Mouse (Mus musculus): ENCODE data around the gene Zbtb16. TPM values are rescaled to one million over a fixed set of nuclear protein-coding genes. Genes with fewer than 3 reads are reported as not detected.

The Zbtb16 gene
- polyA plus RNA-seq, 1 experiment from 2014 or later: 1.9 TPM

DNA sequence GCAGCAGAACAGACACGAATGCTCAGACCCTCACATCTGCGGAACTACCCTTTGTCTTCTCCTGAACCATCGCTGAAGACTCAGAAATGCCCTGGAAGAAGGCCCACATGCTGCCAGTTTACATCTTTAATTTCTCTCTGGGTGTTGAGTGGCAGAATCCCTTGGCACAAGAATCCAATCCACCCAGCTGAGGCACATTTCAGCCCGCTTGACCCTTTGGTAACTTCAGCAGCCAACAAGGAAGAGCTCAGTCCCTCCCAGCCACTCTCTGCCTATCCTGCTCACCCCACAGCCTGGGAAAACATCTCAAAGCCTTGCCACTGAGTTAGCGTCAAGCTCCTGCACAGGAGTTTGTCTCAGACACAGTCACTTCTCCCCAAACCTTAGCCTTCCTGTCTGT lies 162.2 kb downstream of the Zbtb16 start:
- Histone ChIP-seq H3K4me3 (ENCODE audit: low read length) (no peak overlapping the region), H3K4me1 (ENCODE audit: control insufficient read depth, insufficient read depth, low read length) (peaks cover 14% of the 10 kb centered on the region), H3K4me2 (ENCODE audit: low read depth, low read length) (no peak overlapping the region), H3K27me3 (replicated peaks; ENCODE audit: control insufficient read depth, insufficient read depth, low read length) (no peaks in the 10 kb centered on the region), H3K9me3 (ENCODE audit: control insufficient read depth, low read length) (no peaks in the 10 kb centered on the region), H3K9ac (ENCODE audit: low read depth, low read length) (peak overlapping the region; percentile 6; the same call in 1 of the 2 replicates), H3K36me3 (ENCODE audit: control insufficient read depth, insufficient read depth, low read length) (no peaks in the 10 kb centered on the region), H3K27ac (ENCODE audit: low read length) (0 out of 2 replicates have a peak overlapping the region, but pooled peaks have one; percentile 19)
- WGBS: 62% methylated on average over 5 of the region's 5 CpGs
- no peak for ATAC-seq

GRCm38 (mm10) chr9:48673213-48673612 lies 162.8 kb downstream of the Zbtb16 start:
- Histone ChIP-seq H3K4me3 (ENCODE audit: low read length) (no peak overlapping the region), H3K36me3 (ENCODE audit: control insufficient read depth, insufficient read depth, low read length) (no peaks in the 10 kb centered on the region), H3K27ac (ENCODE audit: low read length) (no peak overlapping the region), H3K27me3 (replicated peaks; ENCODE audit: control insufficient read depth, insufficient read depth, low read length) (no peaks in the 10 kb centered on the region), H3K4me1 (ENCODE audit: control insufficient read depth, insufficient read depth, low read length) (peaks cover 13% of the 10 kb centered on the region), H3K9ac (ENCODE audit: low read depth, low read length) (no peak overlapping the region), H3K4me2 (ENCODE audit: low read depth, low read length) (no peak overlapping the region), H3K9me3 (ENCODE audit: control insufficient read depth, low read length) (no peaks in the 10 kb centered on the region)
- WGBS: 71% methylated on average over 6 of the region's 6 CpGs
- no peak for ATAC-seq

- no peaks in the 10 kb centered on the region for H3K9me3 ChIP-seq (ENCODE audit: control insufficient read depth, low read length)
- ATAC-seq: no peak
- peaks cover 13% of the 10 kb centered on the region for H3K4me1 ChIP-seq (ENCODE audit: control insufficient read depth, insufficient read depth, low read length)
- no peak overlapping the region for H3K4me3 ChIP-seq (ENCODE audit: low read length)
- H3K36me3 ChIP-seq (ENCODE audit: control insufficient read depth, insufficient read depth, low read length): no peaks in the 10 kb centered on the region
- no peak overlapping the region for H3K4me2 ChIP-seq (ENCODE audit: low read depth, low read length)
- H3K27me3 ChIP-seq (replicated peaks; ENCODE audit: control insufficient read depth, insufficient read depth, low read length): no peaks in the 10 kb centered on the region
- no peak overlapping the region for H3K9ac ChIP-seq (ENCODE audit: low read depth, low read length)
- no peak overlapping the region for H3K27ac ChIP-seq (ENCODE audit: low read length)
Measured at GRCm38 (mm10) chr9:48671841-48672240, 164.2 kb downstream of the Zbtb16 start.

- no peak for ATAC-seq
- 84% methylated on average over 13 of the region's 13 CpGs for WGBS
- no peaks in the 10 kb centered on the region for H3K9me3 ChIP-seq (ENCODE audit: control insufficient read depth, low read length)
- H3K4me3 ChIP-seq (ENCODE audit: low read length): no peak overlapping the region
- H3K9ac ChIP-seq (ENCODE audit: low read depth, low read length): no peak overlapping the region
- no peaks in the 10 kb centered on the region for H3K36me3 ChIP-seq (ENCODE audit: control insufficient read depth, insufficient read depth, low read length)
- H3K4me1 ChIP-seq (ENCODE audit: control insufficient read depth, insufficient read depth, low read length): peaks cover 11% of the 10 kb centered on the region
- H3K4me2 ChIP-seq (ENCODE audit: low read depth, low read length): no peak overlapping the region
- H3K27me3 ChIP-seq (replicated peaks; ENCODE audit: control insufficient read depth, insufficient read depth, low read length): no peaks in the 10 kb centered on the region
- no peak overlapping the region for H3K27ac ChIP-seq (ENCODE audit: low read length)
Measured at GRCm38 (mm10) chr9:48670156-48670555, 165.9 kb downstream of the Zbtb16 start.

DNA sequence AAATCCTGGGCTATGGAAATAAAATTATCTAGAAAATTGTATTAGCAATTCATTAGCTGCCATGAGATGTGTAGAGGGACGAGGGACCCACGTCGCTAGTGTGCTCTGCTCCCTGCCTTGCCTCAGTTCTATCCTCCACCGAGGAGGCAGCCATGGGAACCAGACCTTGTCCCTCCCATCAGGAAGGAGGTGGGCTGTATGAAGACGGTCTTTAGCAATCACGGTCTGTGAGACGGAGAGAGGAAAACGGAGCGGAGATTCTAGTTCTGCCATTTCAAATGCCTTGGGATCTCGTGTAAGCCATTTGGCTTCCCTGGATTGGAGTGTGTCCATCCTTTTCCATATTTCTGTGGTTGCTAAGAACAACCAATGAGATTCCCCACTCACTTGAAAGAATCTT lies 166.3 kb downstream of the Zbtb16 start:
- Histone ChIP-seq H3K36me3 (ENCODE audit: control insufficient read depth, insufficient read depth, low read length) (no peaks in the 10 kb centered on the region), H3K9ac (ENCODE audit: low read depth, low read length) (no peak overlapping the region), H3K4me3 (ENCODE audit: low read length) (no peak overlapping the region), H3K4me1 (ENCODE audit: control insufficient read depth, insufficient read depth, low read length) (peaks cover 7% of the 10 kb centered on the region), H3K27ac (ENCODE audit: low read length) (no peak overlapping the region), H3K9me3 (ENCODE audit: control insufficient read depth, low read length) (no peaks in the 10 kb centered on the region), H3K4me2 (ENCODE audit: low read depth, low read length) (no peak overlapping the region), H3K27me3 (replicated peaks; ENCODE audit: control insufficient read depth, insufficient read depth, low read length) (no peaks in the 10 kb centered on the region)
- 75% methylated on average over 10 of the region's 10 CpGs for WGBS
- ATAC-seq: no peak

DNA sequence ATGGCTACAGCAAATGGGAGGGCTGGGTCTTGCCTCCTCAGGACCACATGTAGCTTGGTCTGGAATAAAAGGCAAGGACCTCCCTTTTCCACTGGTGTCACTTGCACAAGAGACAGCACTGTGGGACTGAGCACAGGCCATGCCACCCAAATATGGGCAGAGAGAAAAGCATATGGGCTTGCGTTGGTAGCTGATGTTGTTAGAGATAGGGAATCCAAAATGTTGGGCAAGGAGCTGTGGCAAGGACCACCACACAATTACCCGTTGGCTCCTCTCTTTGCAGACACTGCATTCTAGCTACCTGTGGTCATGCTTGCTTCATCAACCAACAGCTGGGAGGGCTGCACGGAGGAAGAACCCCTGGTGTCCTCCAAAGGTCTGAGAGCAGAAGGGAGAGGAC lies 169.3 kb downstream of the Zbtb16 start:
- no peaks in the 10 kb centered on the region for H3K27me3 ChIP-seq (replicated peaks; ENCODE audit: control insufficient read depth, insufficient read depth, low read length)
- H3K4me1 ChIP-seq (ENCODE audit: control insufficient read depth, insufficient read depth, low read length): peaks cover 8% of the 10 kb centered on the region
- no peaks in the 10 kb centered on the region for H3K9me3 ChIP-seq (ENCODE audit: control insufficient read depth, low read length)
- no peak overlapping the region for H3K4me3 ChIP-seq (ENCODE audit: low read length)
- no peak overlapping the region for H3K9ac ChIP-seq (ENCODE audit: low read depth, low read length)
- no peaks in the 10 kb centered on the region for H3K36me3 ChIP-seq (ENCODE audit: control insufficient read depth, insufficient read depth, low read length)
- H3K4me2 ChIP-seq (ENCODE audit: low read depth, low read length): no peak overlapping the region
- no peak for ATAC-seq
- 80% methylated on average over 3 of the region's 3 CpGs for WGBS
- H3K27ac ChIP-seq (ENCODE audit: low read length): no peak overlapping the region

DNA sequence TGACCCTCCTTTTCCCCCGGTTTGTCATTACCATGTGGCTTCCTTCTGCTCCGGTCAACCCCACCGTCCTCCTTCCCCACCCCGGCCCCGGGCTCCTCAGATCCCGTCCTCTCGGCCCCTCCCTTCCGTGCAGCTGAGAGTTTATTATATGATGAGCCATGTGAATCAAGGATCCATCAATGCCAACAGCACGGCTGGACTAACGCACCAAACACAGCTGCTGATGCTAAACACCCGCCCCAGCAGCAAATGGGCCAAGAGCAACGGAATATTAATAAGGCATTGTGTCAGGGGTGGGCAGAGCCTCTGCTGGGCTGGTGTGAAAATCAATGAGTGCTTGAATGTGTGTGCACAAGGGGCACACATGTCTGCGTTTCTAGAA lies 173.0 kb downstream of the Zbtb16 start:
- Histone ChIP-seq H3K4me3 (ENCODE audit: low read length) (no peak overlapping the region), H3K27ac (ENCODE audit: low read length) (no peak overlapping the region), H3K4me1 (ENCODE audit: control insufficient read depth, insufficient read depth, low read length) (peaks cover 8% of the 10 kb centered on the region), H3K4me2 (ENCODE audit: low read depth, low read length) (no peak overlapping the region), H3K36me3 (ENCODE audit: control insufficient read depth, insufficient read depth, low read length) (no peaks in the 10 kb centered on the region), H3K9me3 (ENCODE audit: control insufficient read depth, low read length) (peaks cover 5% of the 10 kb centered on the region; the same call in 1 of the 2 replicates), H3K27me3 (replicated peaks; ENCODE audit: control insufficient read depth, insufficient read depth, low read length) (no peaks in the 10 kb centered on the region), H3K9ac (ENCODE audit: low read depth, low read length) (no peak overlapping the region)
- ATAC-seq: peak; percentile 58; the same call in 1 of the 2 replicates
- 29% methylated on average over 13 of the region's 13 CpGs for WGBS

- no peaks in the 10 kb centered on the region for H3K27me3 ChIP-seq (replicated peaks; ENCODE audit: control insufficient read depth, insufficient read depth, low read length)
- ATAC-seq: peak; percentile 33; the same call in 1 of the 2 replicates
- 29% methylated on average over 15 of the region's 15 CpGs for WGBS
Measured at GRCm38 (mm10) chr9:48662361-48663051, 173.5 kb downstream of the Zbtb16 start.

DNA sequence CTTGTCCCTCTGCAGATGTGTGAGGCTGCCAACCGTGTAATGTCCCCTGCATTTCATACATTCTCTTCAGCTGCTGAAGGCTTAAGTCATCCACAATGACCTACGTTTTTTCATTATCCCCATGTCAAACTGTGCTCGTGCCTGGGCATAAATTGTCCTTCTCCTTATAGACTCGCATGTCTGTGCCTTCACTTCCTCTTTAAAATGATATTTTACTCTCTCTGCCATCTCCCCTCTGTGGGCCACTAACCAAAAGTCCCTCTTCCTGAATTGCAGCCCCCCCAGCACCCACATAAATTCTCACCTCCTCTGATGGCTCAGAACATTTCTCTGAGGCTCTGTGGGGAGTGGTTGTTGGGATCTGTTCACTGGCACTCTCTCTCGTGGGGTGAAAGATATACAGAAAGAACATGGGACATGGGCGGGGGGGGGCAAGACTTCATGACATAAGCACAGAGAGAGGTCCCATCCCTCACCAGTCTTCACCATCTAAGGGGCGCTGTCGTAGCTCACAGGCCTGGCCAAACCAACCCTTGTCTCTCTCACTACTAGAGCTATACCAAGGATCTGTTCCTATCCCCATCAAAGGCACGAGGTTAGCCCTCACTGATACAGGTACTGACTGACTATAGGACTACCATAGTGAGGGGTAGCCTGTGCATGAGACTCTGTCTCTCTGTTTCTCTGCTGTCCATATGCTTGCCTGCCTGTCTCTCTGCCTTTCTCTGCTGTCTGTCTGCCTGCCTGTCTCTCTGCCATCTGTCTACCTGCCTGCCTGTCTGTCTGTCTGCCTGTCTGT lies 174.6 kb downstream of the Zbtb16 start:
- H3K4me3 ChIP-seq (ENCODE audit: low read length): no peak overlapping the region
- peaks cover 8% of the 10 kb centered on the region for H3K4me1 ChIP-seq (ENCODE audit: control insufficient read depth, insufficient read depth, low read length)
- 77% methylated on average over 9 of the region's 9 CpGs for WGBS
- H3K9me3 ChIP-seq (ENCODE audit: control insufficient read depth, low read length): peaks cover 5% of the 10 kb centered on the region; the same call in 1 of the 2 replicates
- no peak overlapping the region for H3K27ac ChIP-seq (ENCODE audit: low read length)
- H3K36me3 ChIP-seq (ENCODE audit: control insufficient read depth, insufficient read depth, low read length): no peaks in the 10 kb centered on the region
- no peak overlapping the region for H3K9ac ChIP-seq (ENCODE audit: low read depth, low read length)
- H3K27me3 ChIP-seq (replicated peaks; ENCODE audit: control insufficient read depth, insufficient read depth, low read length): no peaks in the 10 kb centered on the region
- H3K4me2 ChIP-seq (ENCODE audit: low read depth, low read length): no peak overlapping the region
- no peak for ATAC-seq

More at GRCm38 (mm10) chr9:48662361-48663051, 173.5 kb downstream of the Zbtb16 start:
- no peak overlapping the region for H3K4me2 ChIP-seq (ENCODE audit: low read depth, low read length)
- peaks cover 8% of the 10 kb centered on the region for H3K4me1 ChIP-seq (ENCODE audit: control insufficient read depth, insufficient read depth, low read length)
- no peaks in the 10 kb centered on the region for H3K36me3 ChIP-seq (ENCODE audit: control insufficient read depth, insufficient read depth, low read length)
- no peak overlapping the region for H3K27ac ChIP-seq (ENCODE audit: low read length)
- no peak overlapping the region for H3K9ac ChIP-seq (ENCODE audit: low read depth, low read length)
- H3K4me3 ChIP-seq (ENCODE audit: low read length): no peak overlapping the region
- peaks cover 5% of the 10 kb centered on the region; the same call in 1 of the 2 replicates for H3K9me3 ChIP-seq (ENCODE audit: control insufficient read depth, low read length)
